ENCODE assay signal across 29 mouse cellular contexts in the genomic region with DNA sequence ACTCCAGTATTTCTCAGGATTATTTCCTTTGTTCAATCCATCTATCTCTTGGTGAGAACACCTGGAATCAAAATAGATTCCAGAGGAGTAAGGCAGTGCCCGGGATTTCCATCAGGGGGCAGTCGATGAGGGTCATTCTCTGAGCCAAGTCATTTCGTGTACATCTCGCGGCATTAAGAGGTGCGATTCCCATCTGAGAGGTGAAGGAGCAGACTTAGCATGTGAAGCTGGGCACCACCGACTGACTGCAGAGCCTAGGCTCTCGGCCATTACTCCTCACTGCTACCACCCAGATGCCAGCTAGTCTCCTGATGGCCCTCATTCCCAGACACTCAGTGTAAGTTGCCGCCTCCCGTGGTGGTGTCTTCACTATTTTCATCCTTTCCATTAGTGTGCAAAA. TPM values are rescaled to one million over a fixed set of nuclear protein-coding genes. Genes with fewer than 3 reads are reported as not detected.
DNase-seq lines count a peak whose midpoint lies in the region; ATAC-seq and TF ChIP-seq lines count a peak whose summit lies in the region.
"Had no signal": no experiment of that assay in that cellular context is flagged by ENCODE, and none has a peak within 500 bp of the region (broad histone marks: within the 10 kb centered on the region; RNA-seq: fewer than 3 reads in every experiment).

No protein-coding gene starts in this region.

- peaks cover 6% of the 10 kb centered on the region for H3K4me1 ChIP-seq in heart, adult 2 months (ENCODE audit: control insufficient read depth, insufficient read depth, low read length)
- H3K4me1 ChIP-seq in liver, embryonic 14.5 days (replicated peaks; ENCODE audit: control insufficient read depth in 2 of 2, insufficient read depth in 2 of 2, low read length in 1 of 2): peaks cover 0 to 8% of the 10 kb centered on the region in 2 experiments; a peak in 1 of 4 replicates
- no peaks in the 10 kb centered on the region for H3K4me1 ChIP-seq in liver, embryonic 11.5 days (replicated peaks; ENCODE audit: control insufficient read depth, insufficient read depth, low read length)
- H3K4me1 ChIP-seq: embryonic facial prominence, embryonic 13.5 days; forebrain, embryonic 12.5 days; hindbrain, embryonic 15.5 days; kidney, embryonic 15.5 days; limb, embryonic 15.5 days; midbrain, embryonic 10.5 days; neural tube, embryonic 15.5 days; stomach, embryonic 15.5 days had no signal

- H3K4me3 ChIP-seq in heart, adult 2 months: no peak overlapping the region
- H3K4me3 ChIP-seq in liver, embryonic 14.5 days (ENCODE audit: insufficient read depth in 1 of 2, low read depth in 2 of 2, low read length in 2 of 2): no peak overlapping the region
- no peak overlapping the region for H3K4me3 ChIP-seq in liver, embryonic 11.5 days (ENCODE audit: low read depth, low read length)
- H3K4me3 ChIP-seq: embryonic facial prominence, embryonic 13.5 days; erythroblast, embryonic 14.5 days; forebrain, embryonic 12.5 days; hindbrain, embryonic 15.5 days; kidney, embryonic 15.5 days; left cerebral cortex, adult 2 months; limb, embryonic 15.5 days; midbrain, embryonic 10.5 days; neural tube, embryonic 15.5 days; stomach, embryonic 15.5 days had no signal

- WGBS in heart, adult 2 months: 54% methylated on average over 10 of the region's 10 CpGs
- 63% methylated on average over 10 of the region's 10 CpGs for WGBS in liver, embryonic 14.5 days (ENCODE audit: insufficient replicate concordance)
- WGBS in liver, embryonic 11.5 days: 76% methylated on average over 10 of the region's 10 CpGs

- H3K9ac ChIP-seq in heart, adult 2 months (ENCODE audit: low read depth, low read length): 0 out of 2 replicates have a peak overlapping the region, but pooled peaks have one; percentile 11
- no peak overlapping the region for H3K9ac ChIP-seq in liver, embryonic 14.5 days (replicated peaks)
- H3K9ac ChIP-seq in liver, embryonic 11.5 days (ENCODE audit: low read depth, low read length): no peak overlapping the region
- H3K9ac ChIP-seq: embryonic facial prominence, embryonic 13.5 days; forebrain, embryonic 12.5 days; hindbrain, embryonic 15.5 days; kidney, embryonic 15.5 days; limb, embryonic 15.5 days; neural tube, embryonic 15.5 days; stomach, embryonic 15.5 days had no signal

- H3K9me3 ChIP-seq in liver, embryonic 14.5 days (ENCODE audit: control insufficient read depth, low read length): no peaks in the 10 kb centered on the region
- H3K9me3 ChIP-seq in liver, embryonic 11.5 days (ENCODE audit: control insufficient read depth, low read length): no peaks in the 10 kb centered on the region
- H3K9me3 ChIP-seq: embryonic facial prominence, embryonic 13.5 days; forebrain, embryonic 12.5 days; hindbrain, embryonic 15.5 days; kidney, embryonic 15.5 days; limb, embryonic 15.5 days; midbrain, embryonic 10.5 days; neural tube, embryonic 15.5 days; stomach, embryonic 15.5 days had no signal

- no peak overlapping the region for H3K4me2 ChIP-seq in liver, embryonic 14.5 days (ENCODE audit: low read depth)
- no peak overlapping the region for H3K4me2 ChIP-seq in liver, embryonic 11.5 days
- H3K4me2 ChIP-seq: embryonic facial prominence, embryonic 13.5 days; forebrain, embryonic 12.5 days; hindbrain, embryonic 15.5 days; kidney, embryonic 15.5 days; limb, embryonic 15.5 days; neural tube, embryonic 15.5 days; stomach, embryonic 15.5 days had no signal

- peak overlapping the region; percentile 1 for H3K27ac ChIP-seq in heart, adult 2 months
- no peak overlapping the region for H3K27ac ChIP-seq in liver, embryonic 14.5 days
- no peak overlapping the region for H3K27ac ChIP-seq in liver, embryonic 11.5 days (ENCODE audit: low read depth, low read length)
- H3K27ac ChIP-seq: embryonic facial prominence, embryonic 13.5 days; forebrain, embryonic 12.5 days; hindbrain, embryonic 15.5 days; kidney, embryonic 15.5 days; left cerebral cortex, adult 2 months; limb, embryonic 15.5 days; midbrain, embryonic 10.5 days; neural tube, embryonic 15.5 days; stomach, embryonic 15.5 days had no signal

- intact Hi-C loops in heart, adult 2 months (cut with DNase I): no loop called here

- peak; percentile 58 for ATAC-seq in cerebellum, adult (ENCODE audit: insufficient number of reproducible peaks, low FRiP score, low TSS enrichment)
- ATAC-seq in liver, embryonic 14.5 days (ENCODE audit: insufficient read depth): no peak
- ATAC-seq in liver, embryonic 11.5 days (replicated peaks; ENCODE audit: low FRiP score): no peak
- no peak for ATAC-seq in activated CD4-positive, CD25-positive, alpha-beta regulatory T cell, adult 4 months

- peak; percentile 59 for TF ChIP-seq CTCF in heart, adult 2 months (IDR thresholded peaks at IDR 0.05)
- 0 out of 2 replicates have a peak, but pooled peaks have one; percentile 5 for TF ChIP-seq CTCF in liver, embryonic 14.5 days (IDR thresholded peaks at IDR 0.05; ENCODE audit: low read depth)

- TF ChIP-seq EP300 in heart, adult 2 months (IDR thresholded peaks at IDR 0.05; ENCODE audit: insufficient read depth, low read depth, low read length): peak; percentile 73
- TF ChIP-seq EP300 in liver, embryonic 14.5 days (IDR thresholded peaks at IDR 0.05; ENCODE audit: low read depth): no peak

- H3K79me2 ChIP-seq in heart, adult 2 months (replicated peaks; ENCODE audit: control insufficient read depth, insufficient read depth, low read length): no peaks in the 10 kb centered on the region

- H3K27me3 ChIP-seq in heart, adult 2 months (ENCODE audit: control insufficient read depth, insufficient read depth, low read length): no peaks in the 10 kb centered on the region
- H3K27me3 ChIP-seq in liver, embryonic 14.5 days (ENCODE audit: control insufficient read depth, insufficient read depth, low read length): no peaks in the 10 kb centered on the region
- H3K27me3 ChIP-seq in liver, embryonic 11.5 days (replicated peaks; ENCODE audit: control insufficient read depth, insufficient read depth, low read length): no peaks in the 10 kb centered on the region
- H3K27me3 ChIP-seq: embryonic facial prominence, embryonic 13.5 days; forebrain, embryonic 12.5 days; hindbrain, embryonic 15.5 days; kidney, embryonic 15.5 days; limb, embryonic 15.5 days; neural tube, embryonic 15.5 days; stomach, embryonic 15.5 days had no signal

- H3K36me3 ChIP-seq in heart, adult 2 months (ENCODE audit: control insufficient read depth, insufficient read depth, low read length): peaks cover 46% of the 10 kb centered on the region
- H3K36me3 ChIP-seq in liver, embryonic 14.5 days (replicated peaks; ENCODE audit: control insufficient read depth, insufficient read depth, low read depth): no peaks in the 10 kb centered on the region
- no peaks in the 10 kb centered on the region; the same call in 1 of the 2 replicates for H3K36me3 ChIP-seq in liver, embryonic 11.5 days (ENCODE audit: control insufficient read depth, insufficient read depth, low read length)
- H3K36me3 ChIP-seq: embryonic facial prominence, embryonic 13.5 days; forebrain, embryonic 12.5 days; hindbrain, embryonic 15.5 days; kidney, embryonic 15.5 days; limb, embryonic 15.5 days; midbrain, embryonic 10.5 days; neural tube, embryonic 15.5 days; stomach, embryonic 15.5 days had no signal

- DNase-seq in cerebellum, adult 9-10 months: no peak
- no peak for DNase-seq in heart, adult 2 months
- DNase-seq in heart, adult 8-10 months (ENCODE audit: low spot score): no peak
- DNase-seq in liver, embryonic 14.5 days (ENCODE audit: low read depth in 3 of 3, low spot score in 3 of 3): no peak
- no peak for DNase-seq in liver, embryonic 11.5 days (ENCODE audit: low spot score)
- DNase-seq: adrenal gland, adult 8-10 months; embryo, embryonic 11 days; kidney, postnatal 36 days; layer of hippocampus, adult 9-11 months; left cerebral cortex, postnatal 4 days; right cerebral cortex, adult 18-20 months; right cerebral cortex, postnatal 4 days; thymus, adult 18-20 months; thymus, postnatal 36 days had no signal

- TF ChIP-seq POLR2A in heart, adult 2 months (IDR thresholded peaks at IDR 0.05; ENCODE audit: insufficient read depth, low read depth, low read length): peak; percentile 69

RNA-seq across cellular contexts. Expression of a gene that starts 8.9 kb away (rescaled TPM):
- 100 to 1,000 TPM; 691 to 757 TPM for total RNA-seq in heart, adult 2 months (2021)
- polyA plus RNA-seq in heart, adult 2 months (2012; rRNA removed): 191 and 268 TPM in 2 replicates
- 100 to 1,000 TPM; 758 to 914 (median 862) TPM for total RNA-seq in heart, adult 8-10 months (2022)
- polyA plus RNA-seq in liver, embryonic 14.5 days (2012; rRNA removed): 0.02 TPM in 2 replicates
- polyA plus RNA-seq in liver, embryonic 14.5 days (2014; fragmentation: Nextera tagmentation; extraction: Ambion mirVana): not detected in 2 replicates
- polyA plus RNA-seq in liver, embryonic 11.5 days (2014; fragmentation: Nextera tagmentation; extraction: Ambion mirVana): 0.14 and 0.41 TPM in 2 replicates
- polyA plus RNA-seq in activated CD4-positive, CD25-positive, alpha-beta regulatory T cell, adult 4 months (2017; shearing (Covaris generic)): not detected
- total RNA-seq: ES-E14; hematopoietic stem cell, adult 5-6 weeks; left cerebral cortex, adult 2 months; left cerebral cortex, postnatal 4 days had no signal
- polyA plus RNA-seq: erythroblast, embryonic 14.5 days; forebrain, embryonic 12.5 days; hindbrain, embryonic 15.5 days; intestine, embryonic 14.5 days had no signal

RNA-seq across cellular contexts. Expression of a gene that starts 58.3 kb away (rescaled TPM):
- 10 to 100 TPM; 27.8 to 28.3 TPM for total RNA-seq in heart, adult 2 months (2021)
- 11.5 and 13.9 TPM in 2 replicates for polyA plus RNA-seq in heart, adult 2 months (2012; rRNA removed)
- total RNA-seq in heart, adult 8-10 months (2022): 10 to 100 TPM; 23.5 to 27.0 (median 25.3) TPM
- 5.0 and 6.0 TPM in 2 replicates for polyA plus RNA-seq in liver, embryonic 14.5 days (2012; rRNA removed)
- polyA plus RNA-seq in liver, embryonic 14.5 days (2014; fragmentation: Nextera tagmentation; extraction: Ambion mirVana): 11.4 and 12.9 TPM in 2 replicates
- polyA plus RNA-seq in liver, embryonic 11.5 days (2014; fragmentation: Nextera tagmentation; extraction: Ambion mirVana): 28.2 and 29.4 TPM in 2 replicates
- polyA plus RNA-seq in activated CD4-positive, CD25-positive, alpha-beta regulatory T cell, adult 4 months (2017; shearing (Covaris generic)): 10 to 100 TPM; 13.2 to 16.1 TPM

Comparison
In these comparisons a context has a peak if more than half of its experiments do, and no peak if none do; other contexts are left out.
1. RNA of a gene that starts 8.9 kb away (polyA plus RNA-seq): 191 to 268 TPM in heart, adult 2 months; 0.14 to 0.41 TPM in liver, embryonic 11.5 days, 0.02 TPM in liver, embryonic 14.5 days and not detected in activated CD4-positive, CD25-positive, alpha-beta regulatory T cell, adult 4 months; every median in the first group is over 100 times any median in the second.